Mouse (Mus musculus) liver, embryonic 15.5 days (tissue): ENCODE measurements around the gene Aldh1l2. TPM values are rescaled to one million over a fixed set of nuclear protein-coding genes. Genes with fewer than 3 reads are reported as not detected.

Experiments
- ATAC-seq: fragments of 200-750 bp; cut with Nextera tagmentation; 2 replicates; pipeline ENCODE4 v1.8.0; 2017; ENCODE audit warnings: moderate number of reproducible peaks, mild to moderate bottlenecking, moderate library complexity; ENCODE audit not compliant: insufficient read depth
- H3K27ac ChIP-seq: fragments of 300-500 bp; sonication (generic); replicated peaks from 2 replicates; pipeline ENCODE4 v1.5.1; 2015; ENCODE audit warnings: mild to moderate bottlenecking, inconsistent platforms
- H3K27me3 ChIP-seq: fragments of 300-500 bp; sonication (generic); 2 replicates; pipeline ENCODE4 v1.6.1; 2015; ENCODE audit warnings: mild to moderate bottlenecking, inconsistent platforms
- H3K36me3 ChIP-seq: fragments of 300-500 bp; sonication (generic); replicated peaks from 2 replicates; pipeline ENCODE4 v1.6.1; 2015; ENCODE audit warnings: moderate library complexity, mild to moderate bottlenecking, inconsistent platforms
- H3K4me1 ChIP-seq: fragments of 300-500 bp; sonication (generic); replicated peaks from 2 replicates; pipeline ENCODE4 v1.6.1; 2015; ENCODE audit warnings: inconsistent platforms
- H3K4me2 ChIP-seq: fragments of 300-500 bp; sonication (generic); 2 replicates; pipeline ENCODE4 v1.6.1; 2015; ENCODE audit warnings: moderate library complexity, mild to moderate bottlenecking, inconsistent platforms
- H3K4me3 ChIP-seq: fragments of 300-500 bp; sonication (generic); replicated peaks from 2 replicates; pipeline ENCODE4 v1.5.1; 2015; ENCODE audit warnings: mild to moderate bottlenecking, inconsistent platforms
- H3K9ac ChIP-seq: fragments of 300-500 bp; sonication (generic); 2 replicates; pipeline ENCODE4 v1.6.1; 2015; ENCODE audit warnings: moderate library complexity, mild to moderate bottlenecking, inconsistent platforms
- H3K9me3 ChIP-seq: fragments of 300-500 bp; sonication (generic); replicated peaks from 2 replicates; pipeline ENCODE4 v1.6.1; 2016; ENCODE audit warnings: inconsistent platforms
- WGBS: fragments of 180-500 bp; shearing (Covaris S2); methylation state at CpG from one replicate; pipeline ENCODE4 v1.1.7; 2015; ENCODE audit warnings: mixed read lengths; ENCODE audit not compliant: insufficient replicate concordance; 5-methylcytosine and 5-hydroxymethylcytosine counted together
- polyA plus RNA-seq: library from polyadenylated mRNA; unstranded; fragments of >200 nt; fragmentation: Nextera tagmentation; extraction: Ambion mirVana; gene quantifications from 2 replicates; pipeline ENCODE4 v1.2.1, GENCODE M21; 2015

Aldh1l2 gene
- polyA plus RNA-seq: 0.21 and 0.55 TPM in 2 replicates

GRCm38 (mm10) chr10:83533910-83534283 lies at the start of gene Aldh1l2:
Gene Aldh1l2, minus strand, starts transcription at chr10:83534140.
- peaks cover 55% of the 10 kb centered on the region for H3K27me3 ChIP-seq
- WGBS: under 1% methylated on average over 21 of the region's 21 CpGs
- H3K4me3 ChIP-seq: peak within 1 kb of the TSS; percentile 39
- no peaks in the 10 kb centered on the region for H3K36me3 ChIP-seq
- no peaks in the 10 kb centered on the region for H3K9me3 ChIP-seq
- peak; percentile 79 for ATAC-seq
- peaks cover 12% of the 10 kb centered on the region; the same call in 1 of the 2 replicates for H3K4me1 ChIP-seq
- peak within 1 kb of the TSS; percentile 66 for H3K4me2 ChIP-seq
- no peak within 1 kb of the TSS for H3K27ac ChIP-seq
- 0 out of 2 replicates have a peak within 1 kb of the TSS, but pooled peaks have one; percentile 0 for H3K9ac ChIP-seq

DNA sequence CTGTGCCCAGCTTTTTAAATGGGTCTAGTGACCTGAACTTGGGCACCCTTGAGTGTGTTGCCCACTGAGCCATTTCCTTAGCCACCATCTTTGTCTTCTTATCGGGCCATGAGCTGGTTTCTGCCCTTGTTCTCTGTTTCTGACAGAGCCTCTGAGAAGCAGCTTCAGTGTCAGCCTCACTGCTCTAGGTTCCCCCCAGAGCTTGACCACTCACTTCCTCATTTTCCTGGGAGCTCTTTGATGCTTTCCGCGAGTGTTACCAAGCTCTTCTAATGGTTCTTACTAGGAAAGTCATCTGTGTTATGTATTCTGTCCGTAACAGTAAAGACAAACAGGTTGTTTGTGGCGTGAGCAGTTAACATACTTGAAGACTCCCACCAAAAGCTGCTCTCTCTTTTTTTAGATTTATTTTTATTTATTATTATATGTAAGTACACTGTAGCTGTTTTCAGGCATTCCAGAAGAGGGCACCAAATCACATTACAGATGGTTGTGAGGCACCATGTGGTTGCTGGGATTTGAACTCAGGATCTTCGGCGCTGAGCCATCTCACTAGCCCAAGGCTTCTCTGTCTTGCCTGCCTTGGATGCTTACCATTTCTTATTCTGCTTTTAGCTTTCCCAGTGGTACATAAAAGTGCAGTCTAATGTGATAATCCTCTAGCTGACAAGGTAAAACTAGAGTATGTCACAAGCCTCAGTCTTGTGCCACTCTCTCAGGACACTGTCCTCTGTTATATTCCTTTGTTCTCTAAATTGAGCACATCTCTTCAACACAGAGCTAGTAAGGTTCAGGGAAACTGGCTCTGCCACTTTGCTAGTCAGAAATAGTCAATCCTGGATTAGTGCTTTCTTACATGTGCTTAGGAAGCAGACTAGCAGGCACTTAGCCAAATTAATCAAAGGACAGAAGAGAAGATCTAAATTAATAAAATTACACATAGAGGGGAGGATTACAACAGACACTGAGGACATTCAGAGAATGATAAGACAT lies 31.8 kb upstream of the Aldh1l2 start:
- Histone ChIP-seq H3K27me3 (no peaks in the 10 kb centered on the region), H3K4me3 (no peak overlapping the region), H3K27ac (no peak overlapping the region), H3K9ac (no peak overlapping the region), H3K4me2 (no peak overlapping the region), H3K4me1 (no peaks in the 10 kb centered on the region), H3K9me3 (no peaks in the 10 kb centered on the region), H3K36me3 (peaks cover 72% of the 10 kb centered on the region)
- ATAC-seq: no peak
- 70% methylated on average over 7 of the region's 7 CpGs for WGBS

GRCm38 (mm10) chr10:83563005-83563404 lies 29.1 kb upstream of the Aldh1l2 start:
- Histone ChIP-seq H3K27me3 (no peaks in the 10 kb centered on the region), H3K4me3 (no peak overlapping the region), H3K27ac (no peak overlapping the region), H3K9ac (no peak overlapping the region), H3K4me1 (no peaks in the 10 kb centered on the region), H3K36me3 (peaks cover 74% of the 10 kb centered on the region), H3K9me3 (no peaks in the 10 kb centered on the region), H3K4me2 (no peak overlapping the region)
- no peak for ATAC-seq

DNA sequence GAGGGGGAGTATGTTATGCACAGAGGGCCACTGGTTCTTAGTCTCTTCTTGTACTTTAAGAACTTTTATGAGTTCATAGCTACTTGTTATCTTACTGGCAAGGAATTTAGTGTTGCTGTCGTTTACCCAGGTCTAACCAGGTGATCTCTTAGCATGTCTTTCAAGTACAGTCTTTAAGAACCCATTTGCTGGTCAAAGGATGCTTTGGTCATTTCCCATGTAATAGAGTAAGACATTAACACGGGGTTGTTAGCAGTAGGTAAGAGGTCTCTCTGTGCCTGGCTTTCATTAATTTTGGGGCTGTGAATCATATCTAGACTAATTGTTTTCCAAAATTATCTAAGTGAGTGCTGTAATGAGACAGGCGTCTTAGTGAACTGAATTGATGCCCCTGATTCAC lies 11.4 kb upstream of the Aldh1l2 start:
- WGBS: 64% methylated on average over 3 of the region's 3 CpGs
- Histone ChIP-seq H3K9me3 (no peaks in the 10 kb centered on the region), H3K4me1 (peaks cover 16% of the 10 kb centered on the region), H3K27me3 (peaks cover 7% of the 10 kb centered on the region; the same call in 1 of the 2 replicates), H3K4me3 (0 out of 2 replicates have a peak overlapping the region, but pooled peaks have one; percentile 95), H3K4me2 (peak overlapping the region; percentile 86; the same call in 1 of the 2 replicates), H3K27ac (no peak overlapping the region), H3K36me3 (peaks cover 13% of the 10 kb centered on the region), H3K9ac (no peak overlapping the region)
- ATAC-seq: no peak

GRCm38 (mm10) chr10:83544103-83544479 lies 10.2 kb upstream of the Aldh1l2 start:
- Histone ChIP-seq H3K4me1 (peaks cover 16% of the 10 kb centered on the region), H3K4me2 (peak overlapping the region; percentile 86), H3K9me3 (no peaks in the 10 kb centered on the region), H3K4me3 (peak overlapping the region; percentile 95), H3K9ac (peak overlapping the region; percentile 86), H3K36me3 (peaks cover 5% of the 10 kb centered on the region), H3K27ac (peak overlapping the region; percentile 84), H3K27me3 (peaks cover 11% of the 10 kb centered on the region; the same call in 1 of the 2 replicates)
- WGBS: under 1% methylated on average over 41 of the region's 41 CpGs
- peak; percentile 86 for ATAC-seq

GRCm38 (mm10) chr10:83543439-83544102 lies 9.6 kb upstream of the Aldh1l2 start, which contains the start of gene Washc4:
Gene Washc4, plus strand, starts transcription at chr10:83543752.
- Histone ChIP-seq H3K4me1 (peaks cover 16% of the 10 kb centered on the region), H3K4me3 (peak within 1 kb of the TSS; percentile 95), H3K9ac (peak within 1 kb of the TSS; percentile 86), H3K27ac (peak within 1 kb of the TSS; percentile 84), H3K4me2 (peak within 1 kb of the TSS; percentile 86), H3K36me3 (peaks cover 5% of the 10 kb centered on the region), H3K9me3 (no peaks in the 10 kb centered on the region), H3K27me3 (peaks cover 11% of the 10 kb centered on the region; the same call in 1 of the 2 replicates)
- ATAC-seq: peak; percentile 100
- 3% methylated on average over 49 of the region's 49 CpGs for WGBS

DNA sequence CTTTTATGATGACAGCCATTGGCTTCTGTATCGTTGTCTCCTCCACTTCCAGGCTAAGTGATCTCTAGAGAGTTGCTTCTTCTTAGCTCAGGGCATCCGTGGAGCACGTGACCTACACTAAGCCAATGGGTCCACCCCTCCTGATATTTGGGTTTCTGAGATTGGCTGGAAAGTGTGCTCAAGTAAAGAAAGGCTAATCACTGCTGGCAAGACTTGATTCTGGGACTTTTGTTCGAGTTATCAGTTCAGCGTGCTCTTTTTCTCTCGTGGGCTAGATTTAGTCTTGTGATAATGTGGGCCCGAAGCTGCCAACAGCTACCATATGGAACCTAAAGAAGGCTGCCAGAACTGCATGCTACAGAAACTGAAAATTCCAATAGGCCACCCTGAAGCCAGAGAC lies 8.3 kb upstream of the Aldh1l2 start:
- no peak for ATAC-seq
- peaks cover 16% of the 10 kb centered on the region for H3K4me1 ChIP-seq
- H3K4me2 ChIP-seq: no peak overlapping the region
- H3K36me3 ChIP-seq: no peaks in the 10 kb centered on the region
- no peak overlapping the region for H3K4me3 ChIP-seq
- H3K27ac ChIP-seq: no peak overlapping the region
- no peak overlapping the region for H3K9ac ChIP-seq
- H3K27me3 ChIP-seq: peaks cover 16% of the 10 kb centered on the region; the same call in 1 of the 2 replicates
- H3K9me3 ChIP-seq: no peaks in the 10 kb centered on the region
- 61% methylated on average over 7 of the region's 7 CpGs for WGBS

GRCm38 (mm10) chr10:83540092-83540491 lies 6.2 kb upstream of the Aldh1l2 start:
- ATAC-seq: no peak
- Histone ChIP-seq H3K4me2 (no peak overlapping the region), H3K9me3 (no peaks in the 10 kb centered on the region), H3K36me3 (no peaks in the 10 kb centered on the region), H3K27ac (no peak overlapping the region), H3K4me3 (no peak overlapping the region), H3K9ac (no peak overlapping the region), H3K4me1 (peaks cover 12% of the 10 kb centered on the region), H3K27me3 (peaks cover 24% of the 10 kb centered on the region)
- WGBS: 47% methylated on average over 3 of the region's 3 CpGs

DNA sequence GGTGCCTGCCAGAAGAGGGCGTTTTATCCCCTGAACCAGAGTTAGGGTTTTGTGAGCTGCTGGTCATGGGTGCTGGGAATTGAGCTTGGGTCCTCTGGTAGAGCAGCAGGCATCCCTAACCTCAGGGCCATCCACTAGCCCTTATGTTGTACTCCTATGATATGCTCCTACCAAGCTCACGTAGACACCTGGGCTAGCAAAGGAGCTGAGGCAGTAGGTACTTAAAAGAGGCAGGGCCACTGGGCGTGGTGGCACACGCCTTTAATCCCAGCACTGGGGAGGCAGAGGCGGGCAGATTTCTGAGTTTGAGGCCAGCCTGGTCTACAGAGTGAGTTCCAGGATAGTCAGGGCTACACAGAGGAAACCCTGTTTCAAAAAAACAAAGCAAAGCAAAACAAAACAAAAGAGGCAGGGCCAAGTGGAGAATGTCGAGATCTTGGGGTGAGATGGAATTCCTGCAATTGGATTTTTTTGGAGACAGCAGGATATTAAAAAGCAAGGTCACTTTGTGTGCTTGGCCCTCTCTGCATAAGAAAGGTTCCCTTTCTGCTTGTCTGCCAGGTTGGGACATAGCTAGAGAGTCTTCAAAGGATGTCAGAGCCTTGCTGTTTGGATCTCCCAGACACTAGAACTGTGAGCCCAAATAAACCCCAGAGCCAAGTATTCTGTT lies 5.5 kb upstream of the Aldh1l2 start:
- Histone ChIP-seq H3K27ac (no peak overlapping the region), H3K9me3 (no peaks in the 10 kb centered on the region), H3K4me3 (no peak overlapping the region), H3K27me3 (peaks cover 30% of the 10 kb centered on the region), H3K9ac (no peak overlapping the region), H3K4me1 (peaks cover 6% of the 10 kb centered on the region), H3K4me2 (no peak overlapping the region), H3K36me3 (no peaks in the 10 kb centered on the region)
- ATAC-seq: no peak
- WGBS: 66% methylated on average over 6 of the region's 6 CpGs

DNA sequence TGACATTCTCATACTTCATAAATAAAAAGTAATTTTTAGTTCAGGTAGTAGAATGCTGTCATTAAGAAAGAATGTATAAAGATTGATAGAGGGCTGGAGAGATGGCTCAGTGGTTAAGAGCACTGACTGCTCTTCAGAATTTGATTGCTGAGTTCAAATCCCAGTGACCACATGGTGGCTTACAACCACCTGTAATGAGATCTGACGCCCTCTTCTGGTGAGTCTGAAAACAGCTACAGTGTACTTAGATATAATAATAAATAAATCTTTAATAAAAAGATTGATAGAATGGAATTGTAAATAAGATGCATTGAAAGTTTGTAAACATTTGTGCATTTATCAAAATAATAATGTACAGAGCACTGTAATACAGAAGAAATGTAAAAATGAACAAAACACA lies 2.5 kb upstream of the Aldh1l2 start:
- 3% methylated on average over 1 of the region's 1 CpGs for WGBS
- no peak overlapping the region for H3K4me2 ChIP-seq
- peaks cover 12% of the 10 kb centered on the region; the same call in 1 of the 2 replicates for H3K4me1 ChIP-seq
- no peak overlapping the region for H3K27ac ChIP-seq
- H3K4me3 ChIP-seq: no peak overlapping the region
- no peak for ATAC-seq
- H3K9ac ChIP-seq: no peak overlapping the region
- H3K27me3 ChIP-seq: peaks cover 54% of the 10 kb centered on the region
- H3K9me3 ChIP-seq: no peaks in the 10 kb centered on the region
- no peaks in the 10 kb centered on the region for H3K36me3 ChIP-seq
